Mouse (Mus musculus) lung, embryonic 14.5 days (tissue): ENCODE data around the gene Slc27a1. TPM values are rescaled to one million over a fixed set of nuclear protein-coding genes. Genes with fewer than 3 reads are reported as not detected.

Experiments
- ATAC-seq: fragments of 200-750 bp; cut with Nextera tagmentation; 2 replicates; pipeline ENCODE4 v1.8.0; 2017; ENCODE audit warnings: mild to moderate bottlenecking, moderate TSS enrichment, moderate library complexity; ENCODE audit not compliant: insufficient read depth
- DNase-seq: peaks from one replicate; pipeline ENCODE4 v3.0.0-alpha.2; 2015
- H3K27ac ChIP-seq: fragments of 300-500 bp; sonication (generic); 2 replicates; pipeline ENCODE4 v1.5.1; 2014; ENCODE audit warnings: low read depth, mild to moderate bottlenecking, moderate library complexity
- H3K27me3 ChIP-seq: fragments of 300-500 bp; sonication (generic); 2 replicates; pipeline ENCODE4 v1.6.1; 2014; ENCODE audit warnings: low read length, control low read depth; ENCODE audit not compliant: insufficient read depth
- H3K36me3 ChIP-seq: fragments of 300-500 bp; sonication (generic); 2 replicates; pipeline ENCODE4 v1.6.1; 2014; ENCODE audit warnings: control low read depth; ENCODE audit not compliant: insufficient read depth
- H3K4me1 ChIP-seq: fragments of 300-500 bp; sonication (generic); 2 replicates; pipeline ENCODE4 v1.6.1; 2014; ENCODE audit warnings: antibody characterized with exemption, control low read depth; ENCODE audit not compliant: insufficient read depth
- H3K4me2 ChIP-seq: fragments of 300-500 bp; sonication (generic); 2 replicates; pipeline ENCODE4 v1.6.1; 2014; ENCODE audit warnings: mild to moderate bottlenecking
- H3K4me3 ChIP-seq: fragments of 300-500 bp; sonication (generic); 2 replicates; pipeline ENCODE4 v1.5.1; 2014; ENCODE audit warnings: low read depth, low read length
- H3K9ac ChIP-seq: fragments of 300-500 bp; sonication (generic); 2 replicates; pipeline ENCODE4 v1.6.1; 2014
- H3K9me3 ChIP-seq: fragments of 300-500 bp; sonication (generic); 2 replicates; pipeline ENCODE4 v1.6.1; 2016; ENCODE audit warnings: low read depth, low read length, control low read depth
- CTCF ChIP-seq: IDR thresholded peaks from 2 replicates; pipeline ENCODE4 v1.5.1; 2016; ENCODE audit warnings: antibody characterized with exemption, low read depth
- WGBS: fragments of 180-500 bp; shearing (Covaris S2); extraction: QIAGEN DNeasy Blood & Tissue Kit; methylation state at CpG from one replicate; pipeline ENCODE4 v1.1.7; 2014; 5-methylcytosine and 5-hydroxymethylcytosine counted together
- polyA plus RNA-seq: library from polyadenylated mRNA; unstranded; fragments of >200 nt; fragmentation: Nextera tagmentation; extraction: Ambion mirVana; gene quantifications from 2 replicates; pipeline ENCODE4 v1.2.1, GENCODE M21; 2014

Gene Slc27a1
- polyA plus RNA-seq, 1 experiment from 2014 or later = 19.9 TPM

DNA sequence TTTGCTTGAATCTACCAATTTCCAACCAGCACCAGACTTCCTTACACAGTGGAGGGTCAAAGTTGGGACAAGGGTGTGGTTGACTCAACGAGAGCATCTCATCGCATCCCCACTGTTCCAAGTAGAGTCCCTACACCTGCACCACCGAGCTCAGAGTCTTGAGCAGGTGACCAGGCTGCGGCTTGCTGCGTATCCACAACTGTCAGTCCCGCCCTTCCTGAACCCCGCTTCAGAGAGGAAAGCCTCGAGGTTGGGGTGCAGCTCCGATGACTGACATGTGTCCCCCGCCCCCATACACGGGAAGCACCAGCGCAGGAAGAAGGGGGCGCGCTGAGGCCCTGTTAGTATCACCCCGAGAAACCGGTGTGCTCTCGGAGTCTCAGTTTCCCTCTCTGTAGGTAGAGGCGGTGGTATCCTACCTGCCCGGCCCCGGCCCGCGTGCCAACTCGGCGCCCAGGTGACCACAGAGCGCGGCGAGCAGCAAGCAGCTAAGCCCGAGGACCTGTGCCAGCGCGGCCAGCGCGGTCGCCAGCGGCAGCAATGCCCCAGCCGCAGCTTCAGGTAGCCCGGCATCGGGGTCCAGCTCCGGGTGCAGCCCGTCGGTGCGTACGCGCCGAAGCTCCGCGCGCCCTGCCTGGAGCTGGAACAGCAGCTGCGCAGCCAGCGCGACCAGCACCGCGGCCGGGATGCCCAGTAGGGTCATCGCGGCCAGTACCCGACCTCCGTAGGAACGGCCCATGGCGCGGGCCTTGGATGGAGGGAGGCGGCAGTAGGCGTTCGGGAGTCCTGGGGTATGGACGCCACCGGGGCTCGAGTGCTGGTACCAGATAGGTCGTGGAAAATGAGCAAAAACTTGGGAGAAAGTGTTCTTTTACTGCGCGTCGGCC is 10.4 kb upstream of the Slc27a1 start, which contains the start of gene Tmem221:
Gene Tmem221, minus strand, starts transcription at position 801 of the 887 bp plus-strand sequence.
- Histone ChIP-seq H3K4me2 (peak within 1 kb of the TSS; percentile 81), H3K4me3 (peak within 1 kb of the TSS; percentile 47), H3K9me3 (no peaks in the 10 kb centered on the region), H3K4me1 (peaks cover 3% of the 10 kb centered on the region; the same call in 1 of the 2 replicates), H3K27me3 (peaks cover 60% of the 10 kb centered on the region), H3K36me3 (no peaks in the 10 kb centered on the region), H3K9ac (peak within 1 kb of the TSS; percentile 44), H3K27ac (no peak within 1 kb of the TSS)
- 3% methylated on average over 67 of the region's 70 CpGs for WGBS
- TF ChIP-seq CTCF = peak; percentile 23; the same call in 1 of the 2 replicates
- no peak for DNase-seq
- peak; percentile 11; the same call in 1 of the 2 replicates for ATAC-seq

DNA sequence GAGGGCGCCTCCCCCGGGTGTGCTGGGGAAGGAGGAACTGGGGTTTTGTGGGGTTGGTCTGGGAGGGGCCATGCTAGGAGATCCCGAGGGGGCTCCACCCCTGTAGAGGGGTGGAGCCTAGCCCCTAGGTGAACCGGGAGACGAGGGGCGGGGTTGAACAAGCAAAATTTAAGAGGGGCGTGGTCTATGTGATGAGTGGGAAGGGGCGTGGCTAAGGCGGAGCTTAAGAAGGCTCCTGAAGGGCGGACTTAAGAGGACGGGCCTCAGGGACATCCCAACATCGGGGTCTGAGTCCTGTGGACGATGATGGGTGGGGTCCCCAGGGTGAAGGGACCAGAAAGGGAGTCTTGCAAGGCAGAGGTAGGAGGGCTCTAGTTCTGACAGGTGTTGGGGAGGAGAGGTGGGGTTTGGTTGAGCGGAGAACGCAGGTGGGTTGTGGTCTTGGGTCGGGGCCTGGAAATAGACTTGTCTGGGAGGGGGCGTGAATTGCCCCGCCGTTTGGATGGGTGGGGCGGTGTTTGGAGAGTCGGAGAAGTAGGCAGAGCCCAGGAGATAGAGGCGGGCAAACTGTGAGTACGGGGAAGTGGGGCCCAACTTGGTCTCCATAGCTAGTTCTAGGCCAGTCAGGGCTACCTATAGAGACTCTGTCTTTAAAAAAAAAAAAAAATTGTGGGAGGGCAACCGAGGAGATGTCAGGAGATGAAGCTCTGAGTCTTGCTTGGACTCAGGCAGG is 9.6 kb upstream of the Slc27a1 start:
- WGBS = 1% methylated on average over 24 of the region's 24 CpGs
- peak overlapping the region; percentile 47 for H3K4me3 ChIP-seq

DNA sequence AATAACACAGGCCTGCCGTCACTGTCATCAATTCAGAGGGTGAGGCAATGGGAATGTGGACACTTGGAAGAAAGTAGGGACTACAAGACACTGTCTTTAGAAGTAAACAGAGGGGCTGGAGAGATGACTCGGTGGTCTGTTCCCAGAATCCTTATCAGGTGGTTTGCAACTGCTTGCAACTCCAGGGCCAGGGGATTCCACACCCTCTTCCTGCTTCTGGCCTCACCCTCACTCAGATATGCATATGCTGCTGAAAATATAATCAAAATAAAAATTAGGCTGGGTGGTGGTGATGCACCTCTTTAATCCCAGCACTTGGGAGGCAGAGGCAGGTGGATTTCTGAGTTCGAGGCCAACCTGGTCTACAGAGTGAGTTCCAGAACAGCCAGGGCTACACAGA is 8.6 kb upstream of the Slc27a1 start:
- no peak for TF ChIP-seq CTCF
- Histone ChIP-seq H3K4me3 (no peak overlapping the region), H3K4me2 (no peak overlapping the region), H3K9ac (no peak overlapping the region), H3K27ac (no peak overlapping the region), H3K9me3 (no peaks in the 10 kb centered on the region), H3K4me1 (peaks cover 3% of the 10 kb centered on the region; the same call in 1 of the 2 replicates), H3K27me3 (peaks cover 60% of the 10 kb centered on the region), H3K36me3 (no peaks in the 10 kb centered on the region)
- no peak for ATAC-seq
- no peak for DNase-seq
- 53% methylated on average over 3 of the region's 3 CpGs for WGBS

More for the DNA sequence above, 9.6 kb upstream of the Slc27a1 start:
- ATAC-seq (peak; percentile 71), DNase-seq (peak; percentile 90)
- Histone ChIP-seq H3K27me3 (peaks cover 60% of the 10 kb centered on the region), H3K9me3 (no peaks in the 10 kb centered on the region), H3K27ac (no peak overlapping the region), H3K9ac (peak overlapping the region; percentile 44; the same call in 1 of the 2 replicates), H3K4me1 (peaks cover 3% of the 10 kb centered on the region; the same call in 1 of the 2 replicates), H3K36me3 (no peaks in the 10 kb centered on the region), H3K4me2 (peak overlapping the region; percentile 81)
- no peak for TF ChIP-seq CTCF

DNA sequence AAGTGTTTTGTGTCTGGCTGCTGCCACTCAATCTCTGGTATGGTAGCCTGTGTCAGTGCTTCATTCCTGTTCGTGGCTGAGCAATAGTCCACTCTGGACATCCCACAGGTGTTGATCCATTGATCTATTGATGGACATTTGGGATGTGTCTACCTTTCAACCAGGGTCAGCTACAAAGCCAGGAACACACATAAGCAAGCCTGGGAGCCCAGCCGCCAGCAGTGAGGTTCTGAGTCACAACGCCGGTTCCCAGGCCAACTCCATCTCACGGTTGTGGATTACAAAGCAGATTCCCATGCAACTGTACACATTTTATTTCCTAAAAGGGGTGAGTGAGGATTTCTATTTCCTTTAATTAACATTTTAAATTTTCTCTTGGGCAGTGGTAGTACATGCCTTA is 7.9 kb upstream of the Slc27a1 start:
- no peak for ATAC-seq

DNA sequence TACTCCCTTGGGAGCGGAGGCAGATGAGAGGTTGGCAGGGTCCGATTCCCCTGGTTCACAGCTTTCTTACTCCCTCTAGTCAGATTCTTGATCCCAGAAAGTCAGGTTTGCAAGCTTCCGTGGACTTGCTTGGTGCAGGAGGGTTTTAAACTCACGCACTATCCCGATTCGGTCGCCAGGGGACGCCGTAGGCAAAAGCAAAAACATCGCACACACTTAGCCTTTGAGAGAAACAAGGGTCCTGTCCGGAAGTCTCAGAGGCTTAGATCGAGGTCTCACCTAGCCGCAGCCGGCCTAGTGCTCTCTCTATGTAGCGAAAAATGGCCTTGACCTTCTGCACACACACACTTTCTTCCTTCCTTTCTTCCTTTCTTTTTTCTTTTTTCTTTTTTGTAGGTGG is 7.3 kb upstream of the Slc27a1 start:
- Histone ChIP-seq H3K4me2 (no peak overlapping the region), H3K27ac (no peak overlapping the region), H3K4me1 (peaks cover 3% of the 10 kb centered on the region; the same call in 1 of the 2 replicates), H3K27me3 (peaks cover 60% of the 10 kb centered on the region), H3K4me3 (no peak overlapping the region), H3K36me3 (no peaks in the 10 kb centered on the region), H3K9me3 (no peaks in the 10 kb centered on the region), H3K9ac (no peak overlapping the region)
- TF ChIP-seq CTCF = peak; percentile 97
- WGBS = 2% methylated on average over 15 of the region's 15 CpGs
- peak; percentile 91 for DNase-seq
- 0 out of 2 replicates have a peak, but pooled peaks have one; percentile 14 for ATAC-seq

More for the DNA sequence above, 7.9 kb upstream of the Slc27a1 start:
- Histone ChIP-seq H3K27me3 (peaks cover 60% of the 10 kb centered on the region), H3K27ac (no peak overlapping the region), H3K4me2 (no peak overlapping the region), H3K9me3 (no peaks in the 10 kb centered on the region), H3K9ac (no peak overlapping the region), H3K4me1 (peaks cover 3% of the 10 kb centered on the region; the same call in 1 of the 2 replicates), H3K36me3 (no peaks in the 10 kb centered on the region), H3K4me3 (no peak overlapping the region)
- no peak for TF ChIP-seq CTCF
- no peak for DNase-seq
- 85% methylated on average over 5 of the region's 5 CpGs for WGBS

DNA sequence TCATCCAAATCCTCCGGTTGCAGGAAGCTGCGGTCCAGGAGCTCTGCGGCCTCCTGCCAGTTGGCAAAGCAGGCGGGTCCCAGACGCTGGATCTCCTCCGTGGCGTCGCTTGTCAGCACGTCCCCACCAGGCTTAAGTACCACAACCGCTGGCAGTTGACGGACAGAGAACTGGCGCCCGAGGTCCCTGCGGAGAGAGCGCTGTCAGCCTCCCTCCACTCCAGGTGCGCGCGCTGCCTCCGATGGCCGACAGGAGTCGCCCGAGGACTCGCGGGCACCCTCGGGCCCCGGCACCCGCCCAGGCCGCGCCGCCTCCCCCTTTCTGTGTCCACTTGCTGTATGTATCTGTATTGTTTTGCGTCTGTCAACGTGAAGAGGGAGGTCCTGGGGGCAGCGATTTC is 5.9 kb upstream of the Slc27a1 start:
- DNase-seq = peak; percentile 74
- Histone ChIP-seq H3K36me3 (no peaks in the 10 kb centered on the region), H3K4me1 (peaks cover 3% of the 10 kb centered on the region; the same call in 1 of the 2 replicates), H3K27me3 (peaks cover 46% of the 10 kb centered on the region), H3K9me3 (no peaks in the 10 kb centered on the region), H3K27ac (no peak overlapping the region), H3K4me2 (peak overlapping the region; percentile 51), H3K9ac (no peak overlapping the region), H3K4me3 (peak overlapping the region; percentile 24; the same call in 1 of the 2 replicates)
- TF ChIP-seq CTCF = peak; percentile 69
- peak; percentile 26; the same call in 1 of the 2 replicates for ATAC-seq
- under 1% methylated on average over 33 of the region's 33 CpGs for WGBS
